Mouse (Mus musculus): ENCODE results near the gene Inpp4a. TPM values are rescaled to one million over a fixed set of nuclear protein-coding genes. Genes with fewer than 3 reads are reported as not detected.

Gene Inpp4a
- polyA plus RNA-seq, 1 experiment from 2014 or later, result 39.6 TPM

DNA sequence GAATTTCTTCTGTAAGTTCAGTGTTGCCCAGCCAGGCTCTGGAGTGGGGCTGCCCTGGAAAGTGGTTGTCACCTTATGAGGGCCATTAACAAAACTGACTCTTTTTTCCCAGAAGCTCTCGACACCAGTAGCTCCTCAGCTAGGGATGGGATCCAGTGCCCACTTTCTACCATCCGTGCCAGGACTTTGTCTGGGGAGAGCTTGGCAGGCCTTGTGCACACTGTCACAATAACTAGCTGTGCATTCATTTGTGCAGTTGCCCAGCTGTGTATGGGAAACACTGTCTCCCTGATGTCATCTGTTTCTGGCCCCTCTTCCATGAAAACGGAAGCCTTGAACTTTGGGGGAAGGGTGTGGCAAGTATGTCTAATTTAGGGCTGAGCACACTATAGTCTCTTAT, 33.1 kb downstream of the Inpp4a start:
- DNase-seq (ENCODE audit: low spot score), result peak; percentile 31
- H3K4me2 ChIP-seq (ENCODE audit: low read length), result no peak overlapping the region
- H3K27me3 ChIP-seq (replicated peaks; ENCODE audit: control insufficient read depth, insufficient read depth, low read length), result no peaks in the 10 kb centered on the region
- H3K9ac ChIP-seq (ENCODE audit: low read length), result no peak overlapping the region
- no peaks in the 10 kb centered on the region for H3K9me3 ChIP-seq (replicated peaks; ENCODE audit: control insufficient read depth, low read length)
- WGBS, result 39% methylated on average over 3 of the region's 3 CpGs
- ATAC-seq, result no peak
- H3K36me3 ChIP-seq (ENCODE audit: control insufficient read depth, insufficient read depth, low read length), result no peaks in the 10 kb centered on the region
- no peak overlapping the region for H3K4me3 ChIP-seq (ENCODE audit: low read depth, low read length)
- no peak overlapping the region for H3K27ac ChIP-seq (ENCODE audit: low read depth, low read length)
- H3K4me1 ChIP-seq (ENCODE audit: control insufficient read depth, insufficient read depth, low read length), result peaks cover 2% of the 10 kb centered on the region; the same call in 1 of the 2 replicates

DNA sequence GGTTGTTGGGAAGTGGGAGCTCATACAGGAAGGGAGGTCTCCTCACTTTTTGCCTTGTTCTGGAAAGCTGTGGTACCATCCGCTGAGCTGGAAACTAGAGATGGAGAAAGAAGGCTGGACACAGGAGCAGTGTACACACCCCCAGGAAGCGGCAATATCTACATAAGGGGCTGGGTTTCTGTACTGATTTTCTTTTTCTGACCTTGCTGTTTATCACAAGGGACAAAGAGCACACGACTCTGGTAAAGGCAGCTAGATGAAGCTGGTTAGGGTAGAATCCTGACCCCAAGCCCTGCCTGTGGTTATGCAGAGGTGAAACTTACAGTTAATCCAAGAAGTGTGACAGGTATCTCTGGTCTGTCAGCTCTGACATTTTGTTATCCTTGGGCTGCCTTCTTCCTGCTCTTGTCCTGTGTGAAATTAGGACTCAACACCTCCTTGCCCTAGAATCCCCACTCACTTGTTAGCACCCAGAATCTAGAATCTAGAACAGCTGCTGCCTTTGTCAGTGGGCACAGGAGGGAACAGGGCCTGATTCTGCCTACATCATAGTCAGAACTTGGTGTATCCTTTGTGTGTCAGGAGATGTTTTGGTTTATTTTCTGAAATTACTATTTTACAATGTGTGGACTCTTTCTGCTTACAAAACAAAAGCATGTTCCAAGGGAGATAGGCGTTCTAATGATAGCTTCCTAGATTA, 34.2 kb downstream of the Inpp4a start:
- no peaks in the 10 kb centered on the region for H3K27me3 ChIP-seq (replicated peaks; ENCODE audit: control insufficient read depth, insufficient read depth, low read length)
- no peaks in the 10 kb centered on the region for H3K36me3 ChIP-seq (ENCODE audit: control insufficient read depth, insufficient read depth, low read length)
- no peaks in the 10 kb centered on the region for H3K9me3 ChIP-seq (replicated peaks; ENCODE audit: control insufficient read depth, low read length)
- no peak for ATAC-seq
- WGBS, result 93% methylated on average over 4 of the region's 4 CpGs
- no peak overlapping the region for H3K4me3 ChIP-seq (ENCODE audit: low read depth, low read length)
- no peak overlapping the region for H3K27ac ChIP-seq (ENCODE audit: low read depth, low read length)
- no peak overlapping the region for H3K9ac ChIP-seq (ENCODE audit: low read length)
- H3K4me2 ChIP-seq (ENCODE audit: low read length), result no peak overlapping the region
- peaks cover 2% of the 10 kb centered on the region; the same call in 1 of the 2 replicates for H3K4me1 ChIP-seq (ENCODE audit: control insufficient read depth, insufficient read depth, low read length)
- no peak for DNase-seq (ENCODE audit: low spot score)

DNA sequence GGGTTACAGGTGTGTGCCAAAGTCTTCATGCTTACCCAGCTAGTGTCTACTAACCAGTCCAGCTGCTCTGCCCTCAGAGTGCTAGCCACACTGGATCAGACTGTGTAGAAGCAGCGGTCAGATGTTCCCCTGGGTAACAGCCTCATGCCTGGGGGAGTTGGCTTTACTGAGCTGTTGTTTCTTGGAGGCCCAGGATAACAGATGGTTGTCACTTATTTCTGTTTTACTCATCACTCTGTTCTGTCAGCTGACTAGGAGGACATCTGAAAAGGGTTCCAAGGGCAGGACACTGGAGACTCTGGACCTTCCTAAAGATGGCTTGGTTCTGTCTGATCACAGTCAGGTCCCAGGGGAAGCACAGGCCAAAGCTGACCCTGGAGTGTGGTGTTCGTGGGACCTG, 36.4 kb downstream of the Inpp4a start:
- 87% methylated on average over 2 of the region's 2 CpGs for WGBS

DNA sequence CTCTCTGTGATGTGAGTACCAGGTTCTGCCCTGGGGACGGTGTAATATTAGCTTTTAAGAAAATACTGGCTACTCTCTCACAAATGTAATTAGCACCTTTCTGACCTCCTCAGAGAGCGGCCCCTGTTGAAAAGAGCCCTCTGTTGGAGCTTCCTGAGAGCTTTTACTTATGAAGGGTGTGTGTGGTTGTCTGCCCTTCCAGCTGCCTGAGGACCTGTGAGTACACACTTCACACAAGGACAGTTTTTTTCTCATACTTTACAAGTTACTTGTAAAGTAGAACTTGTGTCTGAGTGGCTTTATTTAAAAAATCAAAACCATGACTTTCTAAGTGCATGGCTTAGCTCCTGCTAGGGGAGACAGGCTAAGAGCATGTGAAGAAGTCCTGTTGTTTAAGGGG, 37.1 kb downstream of the Inpp4a start:
- Histone ChIP-seq H3K4me2 (ENCODE audit: low read length) (no peak overlapping the region), H3K27ac (ENCODE audit: low read depth, low read length) (no peak overlapping the region), H3K4me1 (ENCODE audit: control insufficient read depth, insufficient read depth, low read length) (peaks cover 2% of the 10 kb centered on the region; the same call in 1 of the 2 replicates), H3K27me3 (replicated peaks; ENCODE audit: control insufficient read depth, insufficient read depth, low read length) (no peaks in the 10 kb centered on the region), H3K4me3 (ENCODE audit: low read depth, low read length) (no peak overlapping the region), H3K9ac (ENCODE audit: low read length) (no peak overlapping the region), H3K36me3 (ENCODE audit: control insufficient read depth, insufficient read depth, low read length) (no peaks in the 10 kb centered on the region), H3K9me3 (replicated peaks; ENCODE audit: control insufficient read depth, low read length) (no peaks in the 10 kb centered on the region)
- ATAC-seq (no peak), DNase-seq (ENCODE audit: low spot score) (no peak)
- 77% methylated on average over 2 of the region's 2 CpGs for WGBS

More for the DNA sequence above, 36.4 kb downstream of the Inpp4a start:
- DNase-seq (ENCODE audit: low spot score), result no peak
- H3K4me3 ChIP-seq (ENCODE audit: low read depth, low read length), result no peak overlapping the region
- no peaks in the 10 kb centered on the region for H3K36me3 ChIP-seq (ENCODE audit: control insufficient read depth, insufficient read depth, low read length)
- no peak for ATAC-seq
- H3K9me3 ChIP-seq (replicated peaks; ENCODE audit: control insufficient read depth, low read length), result no peaks in the 10 kb centered on the region
- no peak overlapping the region for H3K27ac ChIP-seq (ENCODE audit: low read depth, low read length)
- H3K4me1 ChIP-seq (ENCODE audit: control insufficient read depth, insufficient read depth, low read length), result peaks cover 2% of the 10 kb centered on the region; the same call in 1 of the 2 replicates
- H3K4me2 ChIP-seq (ENCODE audit: low read length), result no peak overlapping the region
- H3K27me3 ChIP-seq (replicated peaks; ENCODE audit: control insufficient read depth, insufficient read depth, low read length), result no peaks in the 10 kb centered on the region
- no peak overlapping the region for H3K9ac ChIP-seq (ENCODE audit: low read length)

DNA sequence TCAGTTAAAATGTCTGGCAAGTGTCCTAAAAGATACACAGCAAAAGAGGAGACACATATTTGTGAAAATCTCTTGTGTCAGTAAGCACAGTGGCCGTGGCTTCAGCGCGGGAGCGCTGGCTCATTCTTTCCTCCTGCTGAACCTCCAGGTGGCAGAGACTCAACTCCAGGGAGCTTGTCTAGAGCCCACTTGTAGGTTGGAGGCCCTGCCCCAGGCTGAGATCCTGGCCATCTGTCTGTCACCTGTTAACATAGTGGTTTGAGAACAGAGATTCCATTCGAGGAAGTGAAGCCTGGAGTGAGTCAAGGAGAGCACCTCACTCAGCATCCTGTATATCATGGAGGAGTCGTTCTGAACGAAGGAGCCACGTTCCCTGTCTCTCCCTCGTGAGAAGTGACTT, 37.6 kb downstream of the Inpp4a start:
- H3K27me3 ChIP-seq (replicated peaks; ENCODE audit: control insufficient read depth, insufficient read depth, low read length), result no peaks in the 10 kb centered on the region
- ATAC-seq, result no peak

DNA sequence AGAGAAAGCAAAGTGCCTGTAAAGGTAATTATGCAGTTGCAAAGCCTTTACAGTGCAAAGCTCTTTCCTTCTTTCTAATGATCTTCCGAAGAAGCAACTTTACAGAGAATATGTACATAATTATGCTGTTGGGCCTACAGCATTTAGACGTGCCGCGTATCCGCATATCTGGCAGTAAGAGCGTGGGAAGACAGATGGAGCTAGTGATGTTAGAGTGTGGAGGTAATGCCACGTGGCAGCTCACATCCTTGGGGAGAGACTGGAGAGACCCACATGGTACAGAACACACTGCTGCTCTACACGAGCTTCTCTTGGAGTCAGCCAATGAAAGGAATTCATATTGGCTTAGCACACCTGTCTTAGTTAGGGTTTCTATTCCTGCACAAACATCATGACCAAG, 39.5 kb downstream of the Inpp4a start:
- DNase-seq (ENCODE audit: low spot score), result no peak
- 76% methylated on average over 8 of the region's 8 CpGs for WGBS
- no peak overlapping the region for H3K27ac ChIP-seq (ENCODE audit: low read depth, low read length)
- no peaks in the 10 kb centered on the region for H3K27me3 ChIP-seq (replicated peaks; ENCODE audit: control insufficient read depth, insufficient read depth, low read length)
- no peaks in the 10 kb centered on the region for H3K36me3 ChIP-seq (ENCODE audit: control insufficient read depth, insufficient read depth, low read length)
- no peak for ATAC-seq
- H3K4me3 ChIP-seq (ENCODE audit: low read depth, low read length), result no peak overlapping the region
- no peak overlapping the region for H3K4me2 ChIP-seq (ENCODE audit: low read length)
- H3K9me3 ChIP-seq (replicated peaks; ENCODE audit: control insufficient read depth, low read length), result no peaks in the 10 kb centered on the region
- no peaks in the 10 kb centered on the region for H3K4me1 ChIP-seq (ENCODE audit: control insufficient read depth, insufficient read depth, low read length)
- H3K9ac ChIP-seq (ENCODE audit: low read length), result no peak overlapping the region

More for the DNA sequence above, 37.6 kb downstream of the Inpp4a start:
- Histone ChIP-seq H3K9me3 (replicated peaks; ENCODE audit: control insufficient read depth, low read length) (no peaks in the 10 kb centered on the region), H3K36me3 (ENCODE audit: control insufficient read depth, insufficient read depth, low read length) (no peaks in the 10 kb centered on the region), H3K4me3 (ENCODE audit: low read depth, low read length) (no peak overlapping the region), H3K27ac (ENCODE audit: low read depth, low read length) (no peak overlapping the region), H3K9ac (ENCODE audit: low read length) (no peak overlapping the region), H3K4me1 (ENCODE audit: control insufficient read depth, insufficient read depth, low read length) (peaks cover 2% of the 10 kb centered on the region; the same call in 1 of the 2 replicates), H3K4me2 (ENCODE audit: low read length) (no peak overlapping the region)
- DNase-seq (ENCODE audit: low spot score), result no peak
- WGBS, result 92% methylated on average over 9 of the region's 9 CpGs

DNA sequence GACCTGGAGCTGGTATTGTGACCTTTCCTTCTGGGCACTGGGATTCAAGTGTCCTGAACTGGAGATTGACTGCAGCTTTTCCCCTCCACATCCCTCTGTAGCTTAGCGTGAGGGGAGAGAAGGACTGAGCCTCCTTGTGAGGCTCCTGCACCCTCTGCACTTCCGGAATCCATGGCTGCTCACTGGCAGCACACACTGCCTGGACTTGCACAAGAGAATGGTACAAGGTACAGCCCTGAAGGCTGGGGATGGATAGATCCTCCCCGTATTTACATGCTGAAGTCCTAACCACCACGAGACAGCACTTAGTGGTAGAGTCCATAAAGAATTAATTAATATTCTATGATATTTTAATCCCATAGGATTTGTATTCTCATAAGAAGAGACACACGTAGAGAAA, 41.7 kb downstream of the Inpp4a start:
- no peak for DNase-seq (ENCODE audit: low spot score)
- Histone ChIP-seq H3K36me3 (ENCODE audit: control insufficient read depth, insufficient read depth, low read length) (no peaks in the 10 kb centered on the region), H3K27me3 (replicated peaks; ENCODE audit: control insufficient read depth, insufficient read depth, low read length) (no peaks in the 10 kb centered on the region), H3K9me3 (replicated peaks; ENCODE audit: control insufficient read depth, low read length) (no peaks in the 10 kb centered on the region), H3K27ac (ENCODE audit: low read depth, low read length) (no peak overlapping the region), H3K9ac (ENCODE audit: low read length) (no peak overlapping the region), H3K4me3 (ENCODE audit: low read depth, low read length) (no peak overlapping the region), H3K4me2 (ENCODE audit: low read length) (no peak overlapping the region), H3K4me1 (ENCODE audit: control insufficient read depth, insufficient read depth, low read length) (no peaks in the 10 kb centered on the region)
- ATAC-seq, result no peak
- WGBS, result 86% methylated on average over 5 of the region's 5 CpGs

DNA sequence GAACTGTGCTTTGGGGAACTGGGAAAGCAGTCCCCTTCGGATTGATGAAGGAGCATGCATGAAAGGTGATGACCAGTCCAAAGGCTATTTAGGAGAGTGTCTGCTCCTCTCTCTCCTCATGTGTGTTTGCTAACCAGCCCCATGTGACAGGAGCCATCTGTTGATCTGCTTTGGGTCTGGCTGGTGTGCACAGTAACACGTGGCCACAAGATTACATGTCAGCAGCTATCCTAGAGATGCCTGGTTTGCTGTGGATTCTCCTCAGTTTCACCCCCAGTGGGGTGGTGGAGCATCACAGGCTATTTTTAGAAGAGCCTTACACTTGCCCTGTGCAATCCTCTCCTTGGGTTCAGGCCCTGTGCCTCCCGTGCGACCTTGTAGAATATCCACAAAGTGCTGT, 42.2 kb downstream of the Inpp4a start:
- no peak overlapping the region for H3K9ac ChIP-seq (ENCODE audit: low read length)
- H3K4me3 ChIP-seq (ENCODE audit: low read depth, low read length), result no peak overlapping the region
- no peak overlapping the region for H3K27ac ChIP-seq (ENCODE audit: low read depth, low read length)
- H3K4me2 ChIP-seq (ENCODE audit: low read length), result no peak overlapping the region
- H3K9me3 ChIP-seq (replicated peaks; ENCODE audit: control insufficient read depth, low read length), result no peaks in the 10 kb centered on the region
- DNase-seq (ENCODE audit: low spot score) (no peak), ATAC-seq (no peak)
- 80% methylated on average over 4 of the region's 4 CpGs for WGBS
- H3K36me3 ChIP-seq (ENCODE audit: control insufficient read depth, insufficient read depth, low read length), result no peaks in the 10 kb centered on the region
- no peaks in the 10 kb centered on the region for H3K27me3 ChIP-seq (replicated peaks; ENCODE audit: control insufficient read depth, insufficient read depth, low read length)
- H3K4me1 ChIP-seq (ENCODE audit: control insufficient read depth, insufficient read depth, low read length), result no peaks in the 10 kb centered on the region

DNA sequence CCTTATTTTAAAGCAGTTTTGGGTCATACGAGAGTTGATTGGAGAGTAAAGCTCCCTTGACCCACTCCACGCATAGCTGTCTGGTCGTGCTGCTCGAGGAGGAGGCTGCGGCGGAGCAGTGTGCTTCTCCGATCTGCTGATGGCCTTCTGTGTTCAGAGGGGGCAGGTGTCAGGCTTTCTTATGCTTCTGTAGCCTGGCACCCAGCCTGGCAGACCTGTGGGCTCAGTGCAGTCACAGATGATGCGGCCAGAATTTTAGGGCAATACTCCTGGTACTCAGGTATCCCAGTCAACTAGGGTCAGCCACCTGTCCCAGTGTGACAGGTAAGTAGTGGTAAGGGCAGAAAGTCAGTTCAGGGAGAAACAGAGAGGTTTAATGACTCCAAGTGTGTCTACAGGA, 42.9 kb downstream of the Inpp4a start:
- no peak overlapping the region for H3K27ac ChIP-seq (ENCODE audit: low read depth, low read length)
- H3K4me2 ChIP-seq (ENCODE audit: low read length), result no peak overlapping the region
- H3K9me3 ChIP-seq (replicated peaks; ENCODE audit: control insufficient read depth, low read length), result no peaks in the 10 kb centered on the region
- WGBS, result 95% methylated on average over 8 of the region's 8 CpGs
- no peaks in the 10 kb centered on the region for H3K4me1 ChIP-seq (ENCODE audit: control insufficient read depth, insufficient read depth, low read length)
- DNase-seq (ENCODE audit: low spot score), result no peak
- no peak overlapping the region for H3K9ac ChIP-seq (ENCODE audit: low read length)
- H3K36me3 ChIP-seq (ENCODE audit: control insufficient read depth, insufficient read depth, low read length), result no peaks in the 10 kb centered on the region
- no peak overlapping the region for H3K4me3 ChIP-seq (ENCODE audit: low read depth, low read length)
- H3K27me3 ChIP-seq (replicated peaks; ENCODE audit: control insufficient read depth, insufficient read depth, low read length), result no peaks in the 10 kb centered on the region
- ATAC-seq, result no peak
